14 mouse cellular contexts compared by ENCODE assay signal in genomic region chr5:113929526-113929925, GRCm38 (mm10). TPM values are rescaled to one million over a fixed set of nuclear protein-coding genes. Genes with fewer than 3 reads are reported as not detected.
DNase-seq lines count a peak whose midpoint lies in the region; ATAC-seq and TF ChIP-seq lines count a peak whose summit lies in the region.
"Had no signal": no experiment of that assay in that cellular context is flagged by ENCODE, and none has a peak within 500 bp of the region (broad histone marks: within the 10 kb centered on the region; RNA-seq: fewer than 3 reads in every experiment).

No protein-coding gene starts in this region.

- DNase-seq in heart, adult 11 months = no peak
- no peak for DNase-seq in limb, embryonic 10.5 days (ENCODE audit: low spot score)
- no peak for DNase-seq in heart, postnatal 0 days (ENCODE audit: low spot score)
- DNase-seq in cerebellum, postnatal 36 days = no peak
- DNase-seq in retina, postnatal 1 day = no peak
- DNase-seq: adrenal gland, postnatal 10 days; right cerebral cortex, postnatal 25 days; thymus, postnatal 36 days had no signal

- peak overlapping the region; percentile 87 for H3K27ac ChIP-seq in heart, embryonic 13.5 days (replicated peaks)
- H3K27ac ChIP-seq in limb, embryonic 13.5 days = no peak overlapping the region
- H3K27ac ChIP-seq in limb, embryonic 10.5 days = no peak overlapping the region
- peak overlapping the region; percentile 66; the same call in 1 of the 2 replicates for H3K27ac ChIP-seq in heart, postnatal 0 days (ENCODE audit: low read depth)
- H3K27ac ChIP-seq: hindbrain, embryonic 13.5 days had no signal

- no peaks in the 10 kb centered on the region for H3K79me2 ChIP-seq in C2C12 (ENCODE audit: control insufficient read depth, insufficient read depth)

- peaks cover 41% of the 10 kb centered on the region for H3K4me1 ChIP-seq in heart, embryonic 13.5 days
- H3K4me1 ChIP-seq in limb, embryonic 13.5 days = peaks cover 22% of the 10 kb centered on the region
- H3K4me1 ChIP-seq in limb, embryonic 10.5 days = peaks cover 24% of the 10 kb centered on the region
- no peaks in the 10 kb centered on the region for H3K4me1 ChIP-seq in heart, postnatal 0 days (ENCODE audit: control insufficient read depth, insufficient read depth)

- H3K4me3 ChIP-seq in heart, embryonic 13.5 days = no peak overlapping the region
- H3K4me3 ChIP-seq in limb, embryonic 13.5 days = no peak overlapping the region
- no peak overlapping the region for H3K4me3 ChIP-seq in limb, embryonic 10.5 days
- H3K4me3 ChIP-seq in C2C12 (ENCODE audit: insufficient read depth, poor library complexity, severe bottlenecking) = peak overlapping the region; percentile 19
- H3K4me3 ChIP-seq in heart, postnatal 0 days (ENCODE audit: low read depth, low read length) = no peak overlapping the region
- H3K4me3 ChIP-seq: hindbrain, embryonic 13.5 days had no signal

- ATAC-seq in heart, embryonic 13.5 days (ENCODE audit: extremely low read depth, insufficient number of reproducible peaks, low FRiP score, low TSS enrichment) = no peak
- ATAC-seq in limb, embryonic 13.5 days (ENCODE audit: low FRiP score, low read depth) = no peak
- ATAC-seq in heart, postnatal 0 days (ENCODE audit: insufficient read depth, low read depth) = no peak
- ATAC-seq: midbrain, embryonic 16.5 days had no signal

- peak overlapping the region; percentile 46 for H3ac ChIP-seq in C2C12 (ENCODE audit: control insufficient read depth, insufficient read length, low read depth)

- TF ChIP-seq CTCF in C2C12 (IDR thresholded peaks at IDR 0.05; ENCODE audit: control insufficient read depth, insufficient read depth, insufficient read length) = no peak
- TF ChIP-seq CTCF in heart, postnatal 0 days (IDR thresholded peaks at IDR 0.05; ENCODE audit: low read depth) = no peak

- H3K9me3 ChIP-seq in heart, embryonic 13.5 days = peaks cover 15% of the 10 kb centered on the region
- no peaks in the 10 kb centered on the region for H3K9me3 ChIP-seq in limb, embryonic 13.5 days
- no peaks in the 10 kb centered on the region for H3K9me3 ChIP-seq in limb, embryonic 10.5 days (replicated peaks)
- H3K9me3 ChIP-seq in heart, postnatal 0 days (replicated peaks; ENCODE audit: control insufficient read depth, low read length) = peaks cover 4% of the 10 kb centered on the region
- H3K9me3 ChIP-seq: hindbrain, embryonic 13.5 days had no signal

- no peaks in the 10 kb centered on the region for H3K36me3 ChIP-seq in heart, embryonic 13.5 days
- no peaks in the 10 kb centered on the region for H3K36me3 ChIP-seq in limb, embryonic 13.5 days
- no peaks in the 10 kb centered on the region for H3K36me3 ChIP-seq in limb, embryonic 10.5 days
- H3K36me3 ChIP-seq in C2C12 (ENCODE audit: control insufficient read depth, insufficient read depth) = no peaks in the 10 kb centered on the region
- H3K36me3 ChIP-seq in heart, postnatal 0 days (replicated peaks; ENCODE audit: control insufficient read depth, insufficient read depth, low read length) = no peaks in the 10 kb centered on the region
- H3K36me3 ChIP-seq: hindbrain, embryonic 13.5 days had no signal

- TF ChIP-seq EP300 in heart, postnatal 0 days (IDR thresholded peaks at IDR 0.05; ENCODE audit: low read depth) = no peak

- no peaks in the 10 kb centered on the region for H3K27me3 ChIP-seq in heart, embryonic 13.5 days (replicated peaks)
- no peaks in the 10 kb centered on the region for H3K27me3 ChIP-seq in limb, embryonic 13.5 days
- no peaks in the 10 kb centered on the region for H3K27me3 ChIP-seq in limb, embryonic 10.5 days (ENCODE audit: low read depth, poor library complexity, severe bottlenecking)
- H3K27me3 ChIP-seq in C2C12 (ENCODE audit: control insufficient read depth, insufficient read depth, insufficient read length) = no peaks in the 10 kb centered on the region
- H3K27me3 ChIP-seq in heart, postnatal 0 days (ENCODE audit: control insufficient read depth, insufficient read depth, low read length) = no peaks in the 10 kb centered on the region
- H3K27me3 ChIP-seq: CH12.LX; hindbrain, embryonic 13.5 days had no signal

- 51% methylated on average over 10 of the region's 10 CpGs for WGBS in heart, embryonic 13.5 days
- WGBS in limb, embryonic 13.5 days = 58% methylated on average over 10 of the region's 10 CpGs
- WGBS in limb, embryonic 10.5 days = 64% methylated on average over 10 of the region's 10 CpGs
- WGBS in heart, postnatal 0 days = 61% methylated on average over 10 of the region's 10 CpGs

- peak overlapping the region; percentile 16; the same call in 1 of the 2 replicates for H3K4me2 ChIP-seq in heart, embryonic 13.5 days
- H3K4me2 ChIP-seq in limb, embryonic 13.5 days (replicated peaks) = 0 out of 2 replicates have a peak overlapping the region, but pooled peaks have one; percentile 7
- H3K4me2 ChIP-seq in heart, postnatal 0 days (ENCODE audit: low read depth, low read length) = peak overlapping the region; percentile 2; the same call in 1 of the 2 replicates
- H3K4me2 ChIP-seq: hindbrain, embryonic 13.5 days had no signal

- H3K9ac ChIP-seq in heart, embryonic 13.5 days = no peak overlapping the region
- no peak overlapping the region for H3K9ac ChIP-seq in limb, embryonic 13.5 days
- no peak overlapping the region for H3K9ac ChIP-seq in heart, postnatal 0 days (replicated peaks; ENCODE audit: low read depth, low read length)
- H3K9ac ChIP-seq: hindbrain, embryonic 13.5 days had no signal

- no peaks in the 10 kb centered on the region for H3K79me3 ChIP-seq in C2C12 (ENCODE audit: low read depth)

TF ChIP-seq in C2C12, 6 proteins besides CTCF, POLR2A, EP300 and RAD21:
- no peak for TF ChIP-seq FOSL1 (IDR thresholded peaks at IDR 0.05; ENCODE audit: insufficient read depth, low read length, poor library complexity, severe bottlenecking)
- TF ChIP-seq MYOD1 (IDR thresholded peaks at IDR 0.05; ENCODE audit: control insufficient read depth, insufficient read length, low read depth) = no peak
- no peak for TF ChIP-seq USF1 (IDR thresholded peaks at IDR 0.05; ENCODE audit: low read depth)

RNA-seq across cellular contexts. Expression of gene Coro1c, which starts 21.0 kb away (rescaled TPM):
- 95.4 and 99.4 TPM in 2 replicates for polyA plus RNA-seq in heart, embryonic 13.5 days (2015; fragmentation: Nextera tagmentation; extraction: Ambion mirVana)
- polyA plus RNA-seq in limb, embryonic 13.5 days (2015; fragmentation: Nextera tagmentation; extraction: Ambion mirVana) = 83.1 and 90.2 TPM in 2 replicates
- 129 and 139 TPM in 2 replicates for polyA plus RNA-seq in limb, embryonic 10.5 days (2016; fragmentation: Nextera tagmentation; extraction: Ambion mirVana)
- 156 TPM for polyA plus RNA-seq in C2C12 (2012; fragmentation: generic; extraction: Trizol)
- 78.2 and 93.4 TPM in 2 replicates for total RNA-seq in heart, postnatal 0 days (2014; rRNA removed; ENCODE audit: low replicate concordance)
- polyA plus RNA-seq in heart, postnatal 0 days (2015; fragmentation: Nextera tagmentation; extraction: Ambion mirVana) = 40.0 and 46.6 TPM in 2 replicates

Comparison
In these comparisons a context has a peak if more than half of its experiments do, and no peak if none do; other contexts are left out.
1. H3K27ac ChIP-seq: peak in heart, embryonic 13.5 days (single experiment) and heart, postnatal 0 days (single experiment); none in limb, embryonic 13.5 days (single experiment) and limb, embryonic 10.5 days (single experiment).
2. Peak in every context shown above with its lines, with median percentiles within 50 percentile points of each other: H3K4me2 ChIP-seq.